Mouse (Mus musculus) CD4-positive, CD25-positive, alpha-beta regulatory T cell, adult 2 months (primary cell): ENCODE measurements around the gene Gm43518.

ENCODE experiments used
- DNase-seq: peaks from one replicate; pipeline ENCODE4 v3.0.0-alpha.2; 2012; ENCODE audit warnings: low read depth, low spot score

The Gm43518 gene

DNA sequence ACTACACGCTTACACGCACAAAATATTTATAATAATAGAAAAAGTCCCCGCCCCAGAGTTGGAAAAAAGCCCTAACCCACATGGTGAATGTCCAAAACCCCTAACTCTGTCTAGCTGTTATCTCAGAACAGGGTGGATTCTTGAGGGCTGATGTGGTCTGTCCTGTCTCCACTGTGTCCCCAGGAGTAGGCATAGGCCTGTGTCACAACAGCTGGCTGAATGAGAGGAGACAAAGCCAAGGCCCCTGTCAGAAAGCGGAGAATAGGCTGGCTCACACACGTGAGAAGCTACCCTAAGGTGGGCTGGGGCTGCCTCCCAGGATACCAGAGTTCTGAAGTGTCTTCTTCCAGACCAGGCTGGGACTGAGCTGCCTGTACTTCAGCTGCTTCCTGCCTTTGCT is 50.9 kb downstream of the Gm43518 start:
- no peak for DNase-seq

- no peak for DNase-seq
These were observed 52.2 kb downstream of the Gm43518 start for GRCm38 (mm10) chr5:123979221-123979979.

GRCm38 (mm10) chr5:123979980-123980369 is 52.8 kb downstream of the Gm43518 start:
- DNase-seq, result no peak

- DNase-seq, result peak; percentile 43
These were observed 53.5 kb downstream of the Gm43518 start for GRCm38 (mm10) chr5:123980521-123981249.

DNA sequence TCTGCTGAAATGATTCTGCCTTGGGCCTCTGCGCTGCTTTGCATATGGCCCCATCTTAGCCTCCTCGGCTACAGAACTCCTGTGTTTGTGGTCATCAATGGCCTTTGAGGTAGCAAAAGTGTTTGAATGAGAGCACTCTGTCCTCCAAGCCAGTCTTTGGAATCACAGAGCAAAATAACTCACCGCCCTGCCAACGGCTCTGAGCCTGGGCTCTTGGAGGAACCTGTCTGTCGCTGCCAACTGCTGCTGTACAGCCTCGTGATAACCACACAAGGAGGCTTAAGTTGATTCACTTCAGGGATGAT is 54.0 kb downstream of the Gm43518 start:
- no peak for DNase-seq

GRCm38 (mm10) chr5:123982838-123983237 is 55.6 kb downstream of the Gm43518 start:
- DNase-seq, result no peak

GRCm38 (mm10) chr5:123985434-123985833 is 58.2 kb downstream of the Gm43518 start:
- DNase-seq, result no peak

DNA sequence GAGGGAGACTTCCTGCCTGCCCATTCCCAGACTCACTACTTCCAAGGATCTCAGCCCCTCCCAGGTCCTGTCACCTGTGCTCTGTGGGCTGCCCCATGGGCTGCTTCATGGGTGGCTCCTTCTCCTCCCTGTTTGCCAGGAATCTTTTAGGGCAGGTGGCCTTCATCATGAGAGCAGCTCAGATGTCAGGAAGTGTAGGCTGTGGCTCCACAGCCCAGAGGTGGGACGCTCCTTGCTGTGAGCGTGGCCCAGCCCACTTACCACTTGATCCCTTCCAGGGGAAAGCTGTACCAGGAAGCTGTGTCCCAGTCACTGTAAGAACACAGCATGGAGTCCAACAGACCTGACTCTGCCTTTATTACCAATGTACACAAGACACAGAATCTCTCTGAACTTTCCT is 59.7 kb downstream of the Gm43518 start:
- DNase-seq, result no peak

DNA sequence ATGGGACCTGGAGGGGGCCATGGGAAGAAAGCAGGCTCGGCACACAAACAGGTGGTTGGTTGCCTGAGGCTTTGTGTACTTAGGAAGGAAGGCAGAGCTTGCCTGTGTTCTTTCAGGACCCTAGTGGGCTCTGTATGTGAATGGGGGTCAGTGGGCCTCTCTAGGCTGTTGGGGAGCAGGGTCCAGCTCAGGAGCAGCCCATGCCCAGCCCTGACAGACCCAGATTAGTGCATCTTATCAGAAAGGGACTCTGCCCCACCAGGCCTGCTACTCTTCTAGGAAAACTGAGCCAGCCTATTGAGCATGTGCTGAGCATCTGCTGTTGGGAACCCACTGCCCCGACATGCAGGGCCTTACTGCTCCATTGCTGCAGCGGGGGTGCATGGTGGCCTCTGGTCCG is 60.3 kb downstream of the Gm43518 start:
- no peak for DNase-seq
